Mouse (Mus musculus): ENCODE measurements around the gene Cyp2w1. TPM values are rescaled to one million over a fixed set of nuclear protein-coding genes. Genes with fewer than 3 reads are reported as not detected.

Cyp2w1 gene
- polyA plus RNA-seq, 1 experiment: not detected

DNA sequence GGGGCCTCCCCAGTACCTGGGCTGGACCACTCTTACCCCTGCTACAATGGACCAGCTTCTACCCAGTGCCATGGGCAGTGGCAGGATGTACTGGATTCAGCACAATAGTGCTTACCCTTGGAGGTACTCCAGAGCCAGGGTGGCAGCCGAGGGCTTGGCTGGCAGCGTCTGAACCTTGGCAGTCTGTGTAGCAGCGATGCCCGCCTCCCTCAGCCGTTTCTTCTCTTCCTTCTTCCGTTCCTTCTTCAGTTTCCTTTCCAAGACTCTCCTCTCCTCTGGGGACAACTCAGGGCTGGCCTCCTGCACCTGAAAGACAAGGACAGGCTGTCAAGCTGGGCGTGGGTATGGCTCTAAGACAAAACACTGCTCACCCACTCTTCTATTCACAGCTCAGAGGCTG lies 11.4 kb downstream of the Cyp2w1 start:
- Histone ChIP-seq H3K36me3 (ENCODE audit: control insufficient read depth, insufficient read depth, low read length, poor library complexity, severe bottlenecking) (no peaks in the 10 kb centered on the region), H3K27me3 (ENCODE audit: control insufficient read depth, insufficient read depth, low read length, poor library complexity, severe bottlenecking) (no peaks in the 10 kb centered on the region), H3K4me1 (ENCODE audit: control insufficient read depth, insufficient read depth, low read length) (peaks cover 6% of the 10 kb centered on the region), H3K9me3 (replicated peaks; ENCODE audit: control insufficient read depth, insufficient read depth, low read length, poor library complexity, severe bottlenecking) (no peaks in the 10 kb centered on the region), H3K4me3 (ENCODE audit: low read depth, low read length) (no peak overlapping the region), H3K27ac (ENCODE audit: insufficient read depth, low read length) (no peak overlapping the region), H3K9ac (ENCODE audit: low read depth, poor library complexity, severe bottlenecking) (no peak overlapping the region)
- TF ChIP-seq EP300 (IDR thresholded peaks at IDR 0.05; ENCODE audit: insufficient read depth, low read depth, low read length): no peak
- no peak for TF ChIP-seq CTCF (IDR thresholded peaks at IDR 0.05; ENCODE audit: low read depth, low read length)
- TF ChIP-seq POLR2A (IDR thresholded peaks at IDR 0.05; ENCODE audit: insufficient read depth, low read length): no peak

DNA sequence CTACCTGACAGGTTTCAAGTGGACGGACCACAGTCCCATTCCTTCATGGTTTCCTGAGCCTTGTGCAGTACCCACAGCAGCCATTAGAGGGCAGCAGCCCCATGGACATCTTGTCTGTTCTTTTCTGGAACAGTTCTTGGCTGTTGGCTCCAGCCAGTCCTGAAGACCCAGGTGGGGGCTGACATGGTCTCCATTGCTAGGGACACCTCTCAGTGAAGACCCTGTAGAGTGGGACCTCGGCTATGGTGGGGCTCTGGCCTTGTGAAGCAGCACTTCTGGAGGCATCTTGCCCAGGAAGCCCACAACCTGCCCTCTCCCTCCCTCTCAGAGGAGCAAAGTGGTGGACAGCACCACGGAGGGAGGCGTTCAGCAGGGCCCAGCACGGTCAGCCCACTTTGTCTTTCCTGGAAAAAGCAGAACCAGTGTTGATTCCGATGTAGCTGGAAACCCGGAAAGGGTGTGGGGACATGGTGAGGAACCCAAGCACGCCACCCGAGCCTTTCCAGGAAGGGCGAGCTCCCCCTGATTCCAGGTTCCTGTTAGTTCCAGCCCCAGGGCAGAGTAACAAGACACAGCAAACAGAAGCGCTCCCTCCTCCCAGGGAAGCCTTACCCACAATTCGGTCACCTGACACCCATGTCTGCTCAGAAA lies 12.0 kb downstream of the Cyp2w1 start:
- no peaks in the 10 kb centered on the region for H3K36me3 ChIP-seq (ENCODE audit: control insufficient read depth, insufficient read depth, low read length, poor library complexity, severe bottlenecking)
- TF ChIP-seq CTCF (IDR thresholded peaks at IDR 0.05; ENCODE audit: low read depth, low read length) (peak; percentile 95), POLR2A (IDR thresholded peaks at IDR 0.05; ENCODE audit: insufficient read depth, low read length) (no peak), EP300 (IDR thresholded peaks at IDR 0.05; ENCODE audit: insufficient read depth, low read depth, low read length) (peak; percentile 67; the same call in 1 of the 2 replicates)
- no peak overlapping the region for H3K9ac ChIP-seq (ENCODE audit: low read depth, poor library complexity, severe bottlenecking)
- H3K27ac ChIP-seq (ENCODE audit: insufficient read depth, low read length): no peak overlapping the region
- no peak overlapping the region for H3K4me3 ChIP-seq (ENCODE audit: low read depth, low read length)
- H3K9me3 ChIP-seq (replicated peaks; ENCODE audit: control insufficient read depth, insufficient read depth, low read length, poor library complexity, severe bottlenecking): no peaks in the 10 kb centered on the region
- H3K4me1 ChIP-seq (ENCODE audit: control insufficient read depth, insufficient read depth, low read length): peaks cover 6% of the 10 kb centered on the region
- no peaks in the 10 kb centered on the region for H3K27me3 ChIP-seq (ENCODE audit: control insufficient read depth, insufficient read depth, low read length, poor library complexity, severe bottlenecking)

DNA sequence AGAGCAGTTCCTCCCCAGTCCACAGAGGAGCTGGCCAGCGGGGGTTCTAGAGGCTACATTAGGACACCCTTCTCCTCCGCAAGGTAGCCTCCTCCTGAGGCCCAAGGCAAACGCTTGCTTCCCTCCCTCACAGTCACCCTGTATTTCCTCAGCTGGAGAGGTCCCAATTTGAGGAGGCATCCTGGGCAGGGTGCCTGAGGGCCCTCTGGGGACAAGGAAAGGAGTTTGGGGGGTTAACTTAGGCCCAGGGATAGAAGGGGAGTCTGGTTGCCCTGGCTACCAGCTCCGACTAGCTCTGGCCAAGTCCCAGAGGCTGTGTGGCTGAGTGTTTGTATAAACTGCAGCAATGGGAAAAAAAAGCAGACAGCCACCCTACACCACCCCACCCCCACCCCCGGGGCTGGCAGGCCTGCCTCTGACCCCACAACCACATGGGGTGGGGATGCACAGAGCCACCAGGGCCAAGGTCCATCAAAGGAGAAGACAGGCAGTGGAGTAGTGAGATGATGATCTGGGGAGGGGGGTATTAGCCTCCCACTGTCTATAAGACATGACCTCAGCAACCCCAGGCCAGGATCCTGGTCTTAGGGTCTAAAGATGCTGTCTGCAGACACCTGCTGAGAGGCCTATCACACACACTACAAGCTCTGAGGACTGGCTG lies 12.6 kb downstream of the Cyp2w1 start:
- TF ChIP-seq EP300 (IDR thresholded peaks at IDR 0.05; ENCODE audit: insufficient read depth, low read depth, low read length) (no peak), POLR2A (IDR thresholded peaks at IDR 0.05; ENCODE audit: insufficient read depth, low read length) (no peak), CTCF (IDR thresholded peaks at IDR 0.05; ENCODE audit: low read depth, low read length) (no peak)
- no peak overlapping the region for H3K9ac ChIP-seq (ENCODE audit: low read depth, poor library complexity, severe bottlenecking)
- H3K4me3 ChIP-seq (ENCODE audit: low read depth, low read length): no peak overlapping the region
- H3K27ac ChIP-seq (ENCODE audit: insufficient read depth, low read length): no peak overlapping the region
- H3K4me1 ChIP-seq (ENCODE audit: control insufficient read depth, insufficient read depth, low read length): peaks cover 6% of the 10 kb centered on the region
- no peaks in the 10 kb centered on the region for H3K9me3 ChIP-seq (replicated peaks; ENCODE audit: control insufficient read depth, insufficient read depth, low read length, poor library complexity, severe bottlenecking)
- no peaks in the 10 kb centered on the region for H3K36me3 ChIP-seq (ENCODE audit: control insufficient read depth, insufficient read depth, low read length, poor library complexity, severe bottlenecking)
- no peaks in the 10 kb centered on the region for H3K27me3 ChIP-seq (ENCODE audit: control insufficient read depth, insufficient read depth, low read length, poor library complexity, severe bottlenecking)

DNA sequence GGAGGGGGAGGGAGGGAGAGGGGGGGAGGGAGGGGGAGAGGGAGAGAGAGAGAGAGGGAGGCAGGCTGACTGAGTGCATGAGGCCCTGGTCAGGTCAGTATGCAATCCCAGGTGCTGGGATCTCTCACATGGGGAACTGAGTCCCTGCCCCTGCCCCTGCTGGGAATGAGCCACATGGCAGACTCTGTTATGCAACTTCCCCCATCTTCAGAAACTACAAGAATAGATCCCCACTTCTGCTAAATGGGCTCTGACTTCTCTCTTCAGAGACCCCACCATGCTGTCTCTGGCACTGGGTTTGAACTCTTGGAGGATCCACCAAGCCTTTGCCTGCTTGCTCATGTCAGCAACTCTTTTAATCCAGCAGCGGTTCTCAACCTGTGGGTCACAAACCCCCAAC lies 13.4 kb downstream of the Cyp2w1 start:
- TF ChIP-seq EP300 (IDR thresholded peaks at IDR 0.05; ENCODE audit: insufficient read depth, low read depth, low read length) (no peak), CTCF (IDR thresholded peaks at IDR 0.05; ENCODE audit: low read depth, low read length) (no peak), POLR2A (IDR thresholded peaks at IDR 0.05; ENCODE audit: insufficient read depth, low read length) (no peak)
- Histone ChIP-seq H3K9me3 (replicated peaks; ENCODE audit: control insufficient read depth, insufficient read depth, low read length, poor library complexity, severe bottlenecking) (no peaks in the 10 kb centered on the region), H3K27ac (ENCODE audit: insufficient read depth, low read length) (no peak overlapping the region), H3K4me3 (ENCODE audit: low read depth, low read length) (no peak overlapping the region), H3K4me1 (ENCODE audit: control insufficient read depth, insufficient read depth, low read length) (peaks cover 6% of the 10 kb centered on the region), H3K27me3 (ENCODE audit: control insufficient read depth, insufficient read depth, low read length, poor library complexity, severe bottlenecking) (no peaks in the 10 kb centered on the region), H3K36me3 (ENCODE audit: control insufficient read depth, insufficient read depth, low read length, poor library complexity, severe bottlenecking) (no peaks in the 10 kb centered on the region), H3K9ac (ENCODE audit: low read depth, poor library complexity, severe bottlenecking) (no peak overlapping the region)

DNA sequence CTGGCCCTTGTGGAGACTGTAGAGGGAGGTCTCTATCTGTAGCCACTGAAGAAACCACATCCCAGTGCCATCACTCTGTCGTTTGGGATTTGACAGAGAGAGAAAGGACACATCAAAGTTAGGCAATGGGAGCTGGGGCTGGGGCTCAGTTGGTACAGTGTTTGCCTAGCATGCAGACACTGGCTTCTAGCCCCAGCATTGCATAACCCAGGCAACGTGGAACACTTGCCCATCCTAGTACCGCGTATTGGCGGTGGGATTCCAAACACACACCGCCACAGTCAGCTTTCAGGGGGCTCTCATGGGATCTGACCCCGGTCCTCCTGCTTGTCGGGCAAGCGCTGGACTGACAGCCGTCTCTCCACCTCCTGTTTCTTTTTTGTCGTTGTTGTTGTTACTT lies 14.1 kb downstream of the Cyp2w1 start:
- H3K4me1 ChIP-seq (ENCODE audit: control insufficient read depth, insufficient read depth, low read length): peaks cover 8% of the 10 kb centered on the region
- no peaks in the 10 kb centered on the region for H3K36me3 ChIP-seq (ENCODE audit: control insufficient read depth, insufficient read depth, low read length, poor library complexity, severe bottlenecking)
- no peaks in the 10 kb centered on the region for H3K9me3 ChIP-seq (replicated peaks; ENCODE audit: control insufficient read depth, insufficient read depth, low read length, poor library complexity, severe bottlenecking)
- no peak for TF ChIP-seq POLR2A (IDR thresholded peaks at IDR 0.05; ENCODE audit: insufficient read depth, low read length)
- no peak for TF ChIP-seq EP300 (IDR thresholded peaks at IDR 0.05; ENCODE audit: insufficient read depth, low read depth, low read length)
- no peak for TF ChIP-seq CTCF (IDR thresholded peaks at IDR 0.05; ENCODE audit: low read depth, low read length)
- H3K9ac ChIP-seq (ENCODE audit: low read depth, poor library complexity, severe bottlenecking): no peak overlapping the region
- no peaks in the 10 kb centered on the region for H3K27me3 ChIP-seq (ENCODE audit: control insufficient read depth, insufficient read depth, low read length, poor library complexity, severe bottlenecking)
- H3K4me3 ChIP-seq (ENCODE audit: low read depth, low read length): peak overlapping the region; percentile 37; the same call in 1 of the 2 replicates
- H3K27ac ChIP-seq (ENCODE audit: insufficient read depth, low read length): no peak overlapping the region

DNA sequence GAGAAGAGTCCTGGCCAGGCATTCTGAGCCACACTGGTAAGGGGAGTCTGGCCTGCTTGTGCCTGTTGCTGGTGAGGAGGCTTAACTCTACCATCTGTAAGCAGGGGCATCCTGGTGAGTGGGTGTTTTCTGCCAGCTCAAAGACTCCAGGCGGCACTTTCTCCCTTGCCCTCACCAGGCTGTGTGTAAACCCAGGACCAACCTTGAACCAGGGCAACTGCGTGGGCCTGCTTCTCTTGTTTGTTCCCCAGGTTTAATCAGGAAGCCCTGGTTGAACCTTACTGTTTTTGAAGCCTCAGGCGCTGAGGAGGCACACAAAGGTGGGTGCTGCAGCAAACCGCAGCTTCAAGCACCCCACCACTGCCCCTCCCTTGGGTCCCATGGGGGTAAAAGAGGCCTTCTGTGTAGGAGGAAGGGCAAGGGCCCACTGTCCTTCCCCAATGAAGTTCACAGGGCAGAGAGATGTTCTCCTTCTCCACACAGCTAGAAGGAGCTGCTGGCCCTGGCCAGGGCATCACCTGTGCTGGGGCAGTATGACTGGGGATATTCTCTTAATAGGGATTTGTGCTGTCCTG lies 15.6 kb downstream of the Cyp2w1 start:
- no peak overlapping the region for H3K27ac ChIP-seq (ENCODE audit: insufficient read depth, low read length)
- TF ChIP-seq CTCF (IDR thresholded peaks at IDR 0.05; ENCODE audit: low read depth, low read length) (no peak), POLR2A (IDR thresholded peaks at IDR 0.05; ENCODE audit: insufficient read depth, low read length) (no peak), EP300 (IDR thresholded peaks at IDR 0.05; ENCODE audit: insufficient read depth, low read depth, low read length) (no peak)
- H3K36me3 ChIP-seq (ENCODE audit: control insufficient read depth, insufficient read depth, low read length, poor library complexity, severe bottlenecking): no peaks in the 10 kb centered on the region

More for the DNA sequence above, 15.6 kb downstream of the Cyp2w1 start:
- H3K4me1 ChIP-seq (ENCODE audit: control insufficient read depth, insufficient read depth, low read length): peaks cover 8% of the 10 kb centered on the region
- H3K9ac ChIP-seq (ENCODE audit: low read depth, poor library complexity, severe bottlenecking): no peak overlapping the region
- no peak overlapping the region for H3K4me3 ChIP-seq (ENCODE audit: low read depth, low read length)
- no peaks in the 10 kb centered on the region for H3K27me3 ChIP-seq (ENCODE audit: control insufficient read depth, insufficient read depth, low read length, poor library complexity, severe bottlenecking)
- H3K9me3 ChIP-seq (replicated peaks; ENCODE audit: control insufficient read depth, insufficient read depth, low read length, poor library complexity, severe bottlenecking): no peaks in the 10 kb centered on the region
